Mouse (Mus musculus) liver, embryonic 13.5 days (tissue): ENCODE data around the gene Ripply3. TPM values are rescaled to one million over a fixed set of nuclear protein-coding genes. Genes with fewer than 3 reads are reported as not detected.
"Not testable (repeated sequence)": the region's sequence is repeated elsewhere in the genome, so short reads cannot be mapped to it uniquely, and the experiment has no call there.

Experiments
- ATAC-seq: fragments of 200-750 bp; cut with Nextera tagmentation; 2 replicates; pipeline ENCODE4 v1.8.0; 2017; ENCODE audit warnings: low read depth, mild to moderate bottlenecking, moderate number of reproducible peaks, moderate library complexity
- DNase-seq: peaks from one replicate; pipeline ENCODE4 v3.0.0; 2022
- H3K27ac ChIP-seq: fragments of 300-500 bp; sonication (generic); 2 replicates; pipeline ENCODE4 v1.5.1; 2015; ENCODE audit warnings: moderate library complexity, mild to moderate bottlenecking, inconsistent platforms
- H3K27me3 ChIP-seq: fragments of 300-500 bp; sonication (generic); 2 replicates; pipeline ENCODE4 v1.6.1; 2015; ENCODE audit warnings: mild to moderate bottlenecking, inconsistent platforms
- H3K36me3 ChIP-seq: fragments of 300-500 bp; sonication (generic); 2 replicates; pipeline ENCODE4 v1.6.1; 2015; ENCODE audit warnings: mild to moderate bottlenecking, inconsistent platforms
- H3K4me1 ChIP-seq: fragments of 300-500 bp; sonication (generic); replicated peaks from 2 replicates; pipeline ENCODE4 v1.6.1; 2015; ENCODE audit warnings: inconsistent platforms
- H3K4me2 ChIP-seq: fragments of 300-500 bp; sonication (generic); 2 replicates; pipeline ENCODE4 v1.6.1; 2015; ENCODE audit warnings: inconsistent platforms, mild to moderate bottlenecking, moderate library complexity
- H3K4me3 ChIP-seq: fragments of 300-500 bp; sonication (generic); replicated peaks from 2 replicates; pipeline ENCODE4 v1.5.1; 2015; ENCODE audit warnings: mild to moderate bottlenecking, inconsistent platforms
- H3K9ac ChIP-seq: fragments of 300-500 bp; sonication (generic); 2 replicates; pipeline ENCODE4 v1.6.1; 2015; ENCODE audit warnings: mild to moderate bottlenecking, inconsistent platforms
- H3K9me3 ChIP-seq: fragments of 300-500 bp; sonication (generic); replicated peaks from 2 replicates; pipeline ENCODE4 v1.6.1; 2016; ENCODE audit warnings: inconsistent platforms
- whole genome bisulfite sequencing: fragments of 180-500 bp; shearing (Covaris S2); methylation state at CpG from one replicate; pipeline ENCODE4 v1.1.7; 2015; ENCODE audit not compliant: insufficient replicate concordance; 5-methylcytosine and 5-hydroxymethylcytosine counted together
- polyA plus RNA-seq: library from polyadenylated mRNA; unstranded; fragments of >200 nt; fragmentation: Nextera tagmentation; extraction: Ambion mirVana; gene quantifications from 2 replicates; pipeline ENCODE4 v1.2.1, GENCODE M21; 2015

Ripply3 gene
- polyA plus RNA-seq, 1 experiment from 2014 or later, result 1.5 TPM

DNA sequence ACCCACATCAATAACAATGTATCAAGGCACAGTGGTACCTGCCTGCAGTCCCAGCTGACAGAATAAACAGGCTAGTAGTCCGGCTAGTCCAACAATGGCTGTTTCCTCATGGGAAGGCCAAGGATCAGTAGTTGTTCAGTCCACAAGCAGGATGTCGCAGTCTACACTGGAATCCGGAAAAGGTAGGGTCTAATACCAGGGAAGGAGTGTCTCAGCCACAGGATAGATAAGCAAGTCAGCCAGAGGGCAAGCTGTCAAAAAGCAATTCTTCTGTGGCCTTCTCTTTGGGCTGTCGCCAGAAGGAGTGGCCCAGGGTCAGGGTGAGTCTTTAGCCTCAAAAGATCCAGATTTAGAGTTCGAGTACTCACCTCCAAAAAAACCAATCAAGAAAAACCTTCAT, 10.5 kb upstream of the Ripply3 start:
- DNase-seq, result no peak
- H3K36me3 ChIP-seq, result no peaks in the 10 kb centered on the region

DNA sequence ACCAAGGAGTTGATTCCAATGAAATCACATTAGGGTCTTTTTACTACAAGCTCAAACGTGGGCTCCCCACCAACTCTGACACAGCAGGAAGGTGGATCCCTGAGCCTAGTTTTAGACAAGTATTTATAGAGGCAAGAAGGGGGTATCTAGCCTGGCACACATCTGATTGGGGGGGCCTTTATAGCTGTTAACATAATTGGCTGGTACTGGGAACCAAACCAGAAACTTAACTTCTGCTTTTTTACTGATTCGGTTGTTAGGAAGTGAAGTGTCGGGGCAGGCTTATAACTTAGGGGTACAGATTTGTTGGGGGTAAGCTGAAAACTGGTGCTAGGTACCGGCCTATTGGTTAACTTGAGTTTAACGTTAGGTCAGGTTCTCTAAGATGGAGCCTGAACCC, 8.0 kb upstream of the Ripply3 start:
- Histone ChIP-seq H3K4me1 (peaks cover 3% of the 10 kb centered on the region), H3K27ac (no peak overlapping the region), H3K27me3 (no peaks in the 10 kb centered on the region), H3K4me3 (no peak overlapping the region), H3K36me3 (no peaks in the 10 kb centered on the region), H3K4me2 (no peak overlapping the region), H3K9me3 (no peaks in the 10 kb centered on the region), H3K9ac (no peak overlapping the region)
- WGBS, result 52% methylated on average over 5 of the region's 5 CpGs
- DNase-seq (no peak), ATAC-seq (no peak)

More for the DNA sequence above, 10.5 kb upstream of the Ripply3 start:
- H3K4me3 ChIP-seq, result no peak overlapping the region
- H3K9ac ChIP-seq, result no peak overlapping the region
- H3K4me1 ChIP-seq, result peaks cover 7% of the 10 kb centered on the region
- no peaks in the 10 kb centered on the region for H3K9me3 ChIP-seq
- no peak for ATAC-seq
- no peaks in the 10 kb centered on the region for H3K27me3 ChIP-seq
- 35% methylated on average over 5 of the region's 5 CpGs for WGBS
- no peak overlapping the region for H3K4me2 ChIP-seq
- no peak overlapping the region for H3K27ac ChIP-seq

DNA sequence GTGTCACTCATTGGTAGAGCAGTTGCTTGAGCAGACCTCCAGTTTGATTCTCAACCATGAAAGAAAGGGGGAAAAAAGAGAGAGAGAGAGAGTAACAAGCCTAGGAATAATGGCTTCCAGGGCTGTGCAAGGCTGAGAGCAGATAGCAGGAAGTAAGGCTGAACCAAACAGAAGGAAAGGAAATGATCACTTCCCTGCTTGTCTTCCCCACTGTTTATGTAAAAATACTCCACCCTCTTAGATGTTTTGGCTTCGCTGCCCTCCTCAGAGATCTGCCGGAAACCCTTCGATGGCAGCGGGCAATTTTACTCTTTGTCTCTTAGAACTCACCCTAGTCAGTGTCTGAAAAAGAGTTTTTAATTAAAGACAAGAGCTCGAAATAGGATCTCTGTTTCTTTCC, 4.5 kb upstream of the Ripply3 start:
- H3K36me3 ChIP-seq, result no peaks in the 10 kb centered on the region
- peaks cover 18% of the 10 kb centered on the region for H3K27me3 ChIP-seq
- WGBS, result 48% methylated on average over 5 of the region's 5 CpGs
- H3K4me3 ChIP-seq, result no peak overlapping the region
- DNase-seq (no peak), ATAC-seq (no peak)
- H3K4me2 ChIP-seq, result no peak overlapping the region
- H3K4me1 ChIP-seq, result peaks cover 26% of the 10 kb centered on the region
- no peaks in the 10 kb centered on the region for H3K9me3 ChIP-seq
- no peak overlapping the region for H3K9ac ChIP-seq
- no peak overlapping the region for H3K27ac ChIP-seq

DNA sequence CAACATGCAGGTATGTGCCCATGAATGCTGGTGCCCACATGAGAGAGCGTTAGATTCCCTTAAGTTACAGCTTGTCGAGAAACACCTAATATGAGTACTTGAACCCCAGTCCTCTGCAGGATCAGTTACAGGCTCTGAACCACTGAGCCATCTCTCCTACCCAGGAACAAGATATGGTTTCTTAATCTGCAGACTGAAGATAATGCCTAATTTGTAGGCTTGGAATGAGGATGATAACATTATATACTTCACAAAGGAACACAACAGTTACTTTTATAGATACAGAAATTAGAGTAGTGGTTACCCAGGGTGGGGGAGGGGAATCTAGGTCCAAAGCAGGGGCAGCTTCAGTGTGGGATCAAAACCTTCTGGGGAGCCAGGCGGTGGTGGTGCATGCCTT, 2.2 kb upstream of the Ripply3 start:
- Histone ChIP-seq H3K27ac (no peak overlapping the region), H3K36me3 (no peaks in the 10 kb centered on the region), H3K4me2 (no peak overlapping the region), H3K27me3 (peaks cover 32% of the 10 kb centered on the region), H3K4me1 (peaks cover 36% of the 10 kb centered on the region), H3K9me3 (no peaks in the 10 kb centered on the region), H3K4me3 (no peak overlapping the region), H3K9ac (no peak overlapping the region)
- 40% methylated on average over 3 of the region's 3 CpGs for WGBS
- DNase-seq (no peak), ATAC-seq (peak; percentile 72)

DNA sequence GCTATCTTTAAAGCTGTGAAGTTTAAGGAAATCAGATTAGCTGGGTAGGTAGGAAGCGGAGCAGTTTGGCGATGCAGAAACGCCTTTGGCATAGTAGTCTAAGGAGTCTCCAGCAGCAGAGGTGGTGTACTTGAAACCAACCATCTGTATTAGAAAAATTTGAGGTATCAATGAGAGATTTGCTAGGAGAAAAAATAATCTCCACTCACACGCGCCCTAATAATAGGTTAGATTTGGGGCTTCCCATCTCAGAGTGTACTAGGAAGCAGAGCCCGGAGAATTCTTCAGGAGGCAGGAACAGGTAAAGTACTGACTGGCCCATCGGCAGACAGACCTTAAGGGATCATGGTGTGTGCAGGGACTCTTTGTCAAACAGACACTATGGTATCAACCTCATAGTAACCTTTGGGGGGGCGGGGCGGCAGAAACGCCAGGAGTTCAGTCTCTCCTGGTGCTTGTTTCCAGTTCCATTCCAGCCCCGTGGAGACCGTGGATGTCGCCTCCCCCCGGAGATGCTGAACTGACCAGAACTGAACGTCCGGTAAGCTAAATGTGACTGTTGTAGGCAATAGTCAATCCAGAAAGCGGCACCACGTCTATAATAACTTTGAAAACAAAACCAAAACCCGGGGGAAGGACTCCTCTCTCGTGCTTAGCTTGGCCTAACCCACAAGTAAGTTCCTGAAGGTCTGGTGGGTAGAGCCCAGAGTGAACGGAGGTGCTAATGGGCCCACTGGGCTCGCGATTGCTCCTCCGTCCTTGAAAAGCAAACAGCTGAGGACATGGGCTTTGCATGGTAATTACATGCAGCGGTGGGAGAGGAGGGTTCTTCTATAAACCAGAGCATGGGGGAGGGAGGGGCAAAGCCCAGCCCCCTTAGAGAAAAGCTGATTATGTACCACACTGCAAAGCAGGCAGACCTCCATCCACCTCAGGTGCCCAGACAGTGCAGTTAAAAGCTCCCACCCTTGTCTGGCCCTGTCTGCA, 954 bp downstream of the Ripply3 start:
- ATAC-seq (no peak), DNase-seq (no peak)
- Histone ChIP-seq H3K9me3 (no peaks in the 10 kb centered on the region), H3K27ac (no peak overlapping the region), H3K4me1 (peaks cover 36% of the 10 kb centered on the region), H3K4me3 (peak overlapping the region; percentile 63), H3K27me3 (peaks cover 32% of the 10 kb centered on the region), H3K36me3 (no peaks in the 10 kb centered on the region), H3K4me2 (peak overlapping the region; percentile 84), H3K9ac (peak overlapping the region; percentile 66)
- WGBS, result 20% methylated on average over 25 of the region's 25 CpGs

DNA sequence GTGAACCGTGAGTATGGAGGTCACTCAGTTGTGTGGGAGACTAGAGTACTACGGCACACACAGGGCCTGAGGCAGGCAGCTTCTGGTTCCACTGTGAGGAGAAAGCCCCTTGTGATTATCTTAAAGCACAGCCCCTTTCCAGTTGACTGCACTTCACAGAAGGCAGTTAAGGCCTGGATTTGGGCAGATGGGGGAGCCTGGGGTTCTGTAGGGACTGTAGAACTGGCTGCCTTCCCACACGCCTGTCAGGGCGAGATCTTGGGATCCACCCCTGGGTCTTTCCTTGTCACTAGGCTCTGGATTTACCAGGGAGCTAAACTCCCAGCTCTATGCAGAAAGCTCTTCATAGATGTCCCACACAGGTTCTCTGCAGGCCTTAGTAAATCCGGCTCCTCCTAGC, 2.2 kb downstream of the Ripply3 start:
- Histone ChIP-seq H3K4me2 (no peak overlapping the region), H3K27ac (no peak overlapping the region), H3K4me3 (no peak overlapping the region), H3K9me3 (no peaks in the 10 kb centered on the region), H3K27me3 (peaks cover 32% of the 10 kb centered on the region), H3K9ac (no peak overlapping the region), H3K4me1 (peaks cover 31% of the 10 kb centered on the region), H3K36me3 (no peaks in the 10 kb centered on the region)
- WGBS, result 81% methylated on average over 5 of the region's 5 CpGs
- DNase-seq (no peak), ATAC-seq (no peak)

- Histone ChIP-seq H3K27me3 (peaks cover 32% of the 10 kb centered on the region), H3K9me3 (no peaks in the 10 kb centered on the region), H3K27ac (no peak overlapping the region), H3K9ac (no peak overlapping the region), H3K4me3 (no peak overlapping the region), H3K4me1 (peaks cover 22% of the 10 kb centered on the region), H3K36me3 (no peaks in the 10 kb centered on the region), H3K4me2 (no peak overlapping the region)
- no peak for DNase-seq
- no peak for ATAC-seq
- WGBS, result 58% methylated on average over 9 of the region's 9 CpGs
These were observed 3.1 kb downstream of the Ripply3 start for GRCm38 (mm10) chr16:94331233-94331885.

- WGBS, result 49% methylated on average over 5 of the region's 5 CpGs
- Histone ChIP-seq H3K9me3 (no peaks in the 10 kb centered on the region), H3K4me2 (no peak overlapping the region), H3K27ac (no peak overlapping the region), H3K4me1 (peaks cover 22% of the 10 kb centered on the region), H3K27me3 (peaks cover 32% of the 10 kb centered on the region), H3K4me3 (no peak overlapping the region), H3K9ac (no peak overlapping the region), H3K36me3 (no peaks in the 10 kb centered on the region)
- no peak; the same call in 1 of the 2 replicates for ATAC-seq
- DNase-seq, result peak; percentile 55
These were observed 3.6 kb downstream of the Ripply3 start for GRCm38 (mm10) chr16:94331886-94332252.

- Histone ChIP-seq H3K4me2 (no peak overlapping the region), H3K9ac (no peak overlapping the region), H3K27ac (no peak overlapping the region), H3K4me1 (no peaks in the 10 kb centered on the region), H3K9me3 (no peaks in the 10 kb centered on the region), H3K4me3 (no peak overlapping the region), H3K36me3 (no peaks in the 10 kb centered on the region), H3K27me3 (no peaks in the 10 kb centered on the region; the same call in 1 of the 2 replicates)
- WGBS, result 61% methylated on average over 5 of the region's 5 CpGs
- no peak for DNase-seq
- no peak for ATAC-seq
These were observed 7.4 kb downstream of the Ripply3 start for GRCm38 (mm10) chr16:94335656-94336055.

DNA sequence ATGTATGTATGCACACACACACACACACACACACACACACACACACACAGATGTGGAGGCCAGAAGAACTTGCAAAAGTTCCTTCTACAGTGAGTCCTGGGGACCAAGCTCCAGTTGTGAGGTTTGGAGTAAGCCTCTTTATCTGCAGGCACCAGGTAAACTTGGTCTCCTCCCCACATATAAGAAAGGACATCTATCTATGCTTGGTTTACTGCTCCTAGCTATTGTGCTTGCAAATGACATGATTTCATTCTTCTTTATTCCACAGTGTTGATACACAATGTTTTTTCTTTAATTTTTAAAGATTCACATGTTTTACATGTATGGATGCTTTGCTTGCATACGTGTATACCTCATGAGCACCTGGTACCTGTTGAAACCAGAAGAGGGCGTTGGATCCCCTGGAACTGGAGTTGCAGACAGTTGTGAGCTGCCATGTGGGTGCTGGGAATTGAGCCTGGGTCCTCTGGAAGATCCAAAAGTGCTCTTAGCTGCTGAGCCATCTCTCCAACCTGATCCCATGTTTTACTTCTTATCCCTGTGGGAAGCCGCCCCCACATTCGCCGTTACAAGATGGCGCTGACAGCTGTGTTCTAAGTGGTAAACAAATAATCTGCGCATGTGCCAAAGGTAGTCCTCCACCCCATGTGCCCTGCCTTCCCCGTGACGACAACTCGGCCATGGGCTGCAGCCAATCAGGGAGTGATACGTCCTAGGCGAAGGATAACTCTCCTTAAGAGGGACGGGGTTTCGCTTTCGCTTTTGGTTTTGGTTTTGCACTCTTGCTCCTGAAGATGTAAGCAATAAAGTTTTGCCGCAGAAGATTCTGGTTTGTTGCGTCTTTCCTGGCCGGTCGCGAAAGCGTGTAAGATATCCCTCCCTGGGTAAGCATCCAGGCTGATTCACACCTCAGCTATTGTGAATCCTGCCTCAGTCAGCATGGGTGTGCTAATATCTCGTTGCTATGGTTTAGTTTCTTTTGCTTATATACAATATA, 11.2 kb downstream of the Ripply3 start:
- H3K4me2 ChIP-seq, result not testable (repeated sequence)

GRCm38 (mm10) chr16:94345733-94346132, 17.5 kb downstream of the Ripply3 start:
- WGBS, result 55% methylated on average over 1 of the region's 1 CpGs
- no peaks in the 10 kb centered on the region for H3K36me3 ChIP-seq
- DNase-seq, result no peak

More for the DNA sequence above, 11.2 kb downstream of the Ripply3 start:
- not testable (repeated sequence) for H3K4me3 ChIP-seq, ATAC-seq, DNase-seq, H3K27ac ChIP-seq, H3K36me3 ChIP-seq, H3K4me1 ChIP-seq, H3K9ac ChIP-seq, H3K27me3 ChIP-seq, H3K9me3 ChIP-seq
- WGBS, result 79% methylated on average over 22 of the region's 22 CpGs

More at GRCm38 (mm10) chr16:94345733-94346132, 17.5 kb downstream of the Ripply3 start:
- H3K4me2 ChIP-seq, result no peak overlapping the region
- H3K27ac ChIP-seq, result no peak overlapping the region
- ATAC-seq, result no peak
- H3K4me3 ChIP-seq, result no peak overlapping the region
- no peak overlapping the region for H3K9ac ChIP-seq
- H3K27me3 ChIP-seq, result no peaks in the 10 kb centered on the region
- no peaks in the 10 kb centered on the region for H3K4me1 ChIP-seq
- no peaks in the 10 kb centered on the region for H3K9me3 ChIP-seq
